In the genomic region with DNA sequence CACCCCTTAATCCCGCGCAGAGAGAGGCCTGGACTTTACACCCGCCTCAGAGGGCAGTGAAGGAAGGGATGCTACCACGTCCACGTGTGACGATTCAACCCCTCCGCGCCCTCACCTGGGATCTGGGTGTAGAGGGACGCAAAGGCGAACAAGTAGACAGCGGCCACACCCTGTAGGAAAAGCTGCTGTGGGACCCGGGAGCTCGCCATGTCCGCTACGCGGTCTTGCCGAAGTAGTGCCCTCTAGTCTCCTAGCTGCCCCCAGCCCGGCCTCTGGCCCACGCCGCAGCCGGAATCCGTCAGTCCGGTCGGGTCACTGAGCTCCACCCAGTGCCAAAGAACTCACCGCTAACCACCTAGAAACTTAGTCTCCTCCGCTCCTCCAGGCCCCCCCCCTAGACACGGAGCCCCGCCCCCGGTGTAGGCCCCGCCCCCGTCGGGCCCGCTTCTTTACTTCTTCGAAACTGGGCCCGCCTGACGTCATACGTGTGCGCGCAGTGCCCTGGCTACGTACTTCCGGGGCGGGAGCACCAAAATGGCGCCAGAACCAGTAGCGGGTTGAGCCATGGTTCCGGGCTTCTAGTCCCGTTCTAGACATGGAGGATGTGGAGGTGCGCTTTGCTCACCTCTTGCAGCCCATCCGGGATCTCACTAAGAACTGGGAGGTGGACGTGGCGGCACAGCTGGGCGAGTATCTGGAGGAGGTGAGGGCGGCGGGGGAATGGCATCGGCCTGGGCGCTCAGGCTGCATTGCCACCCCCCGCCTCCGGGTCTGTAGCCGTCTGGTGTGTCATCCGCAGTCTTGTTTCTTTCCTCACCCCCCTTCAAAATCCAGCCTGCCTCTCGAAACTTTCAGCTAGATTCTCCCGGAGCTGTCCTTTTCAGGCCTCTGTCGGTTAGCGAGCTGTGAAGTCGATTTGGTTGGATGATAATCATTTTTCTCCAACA, we compare ENCODE assay signal across 8 mouse cellular contexts. TPM values are rescaled to one million over a fixed set of nuclear protein-coding genes. Genes with fewer than 3 reads are reported as not detected.
DNase-seq lines count a peak whose midpoint lies in the region; ATAC-seq and TF ChIP-seq lines count a peak whose summit lies in the region.

TSS of gene Lmf2 (minus strand) at position 419 of the 947 bp plus-strand sequence.
TSS of gene Ncaph2 (plus strand) at position 479 of the 947 bp plus-strand sequence.

- peak; percentile 98 for DNase-seq in 416B (ENCODE audit: low read depth)
- peak; percentile 94 to 95 for DNase-seq in heart, adult 9 months (ENCODE audit: low spot score in 2 of 2)
- DNase-seq in monocyte, adult 2 months (ENCODE audit: low read depth in 1 of 2, low spot score in 2 of 2): peak; percentile 88 to 94
- peak; percentile 94 to 96 for DNase-seq in spleen, postnatal 36 days (ENCODE audit: low spot score in 2 of 2)

- no peaks in the 10 kb centered on the region for H3K9me3 ChIP-seq in embryonic facial prominence, embryonic 15.5 days (replicated peaks)
- no peaks in the 10 kb centered on the region for H3K9me3 ChIP-seq in kidney, embryonic 14.5 days (ENCODE audit: control insufficient read depth, low read length)
- H3K9me3 ChIP-seq in limb, embryonic 15.5 days: no peaks in the 10 kb centered on the region

- H3K9ac ChIP-seq in embryonic facial prominence, embryonic 15.5 days: peak within 1 kb of the TSS; percentile 83
- H3K9ac ChIP-seq in kidney, embryonic 14.5 days (ENCODE audit: low read depth, low read length): peak within 1 kb of the TSS; percentile 89
- H3K9ac ChIP-seq in limb, embryonic 15.5 days: peak within 1 kb of the TSS; percentile 86

- WGBS in bone marrow, adult 2 months: under 1% methylated on average over 64 of the region's 64 CpGs
- WGBS in embryonic facial prominence, embryonic 15.5 days: under 1% methylated on average over 64 of the region's 64 CpGs
- WGBS in kidney, embryonic 14.5 days: under 1% methylated on average over 63 of the region's 64 CpGs
- WGBS in limb, embryonic 15.5 days: under 1% methylated on average over 64 of the region's 64 CpGs

- peak; percentile 82 for TF ChIP-seq POLR2A in bone marrow, adult 2 months (IDR thresholded peaks at IDR 0.05; ENCODE audit: borderline replicate concordance, control insufficient read depth, low read depth, low read length)

- H3K4me2 ChIP-seq in embryonic facial prominence, embryonic 15.5 days (replicated peaks): peak within 1 kb of the TSS; percentile 74
- H3K4me2 ChIP-seq in kidney, embryonic 14.5 days (replicated peaks; ENCODE audit: low read depth, low read length): peak within 1 kb of the TSS; percentile 64
- peak within 1 kb of the TSS; percentile 72 for H3K4me2 ChIP-seq in limb, embryonic 15.5 days

- H3K36me3 ChIP-seq in embryonic facial prominence, embryonic 15.5 days: peaks cover 45% of the 10 kb centered on the region
- peaks cover 38% of the 10 kb centered on the region for H3K36me3 ChIP-seq in kidney, embryonic 14.5 days (ENCODE audit: control insufficient read depth, insufficient read depth, low read length)
- H3K36me3 ChIP-seq in limb, embryonic 15.5 days: peaks cover 39% of the 10 kb centered on the region

- peak within 1 kb of the TSS; percentile 71 for H3K27ac ChIP-seq in bone marrow, adult 2 months (ENCODE audit: control insufficient read depth, insufficient read depth, low read depth, low read length, poor library complexity)
- H3K27ac ChIP-seq in embryonic facial prominence, embryonic 15.5 days (replicated peaks): peak within 1 kb of the TSS; percentile 94
- H3K27ac ChIP-seq in kidney, embryonic 14.5 days (ENCODE audit: low read depth, low read length): peak within 1 kb of the TSS; percentile 85
- peak within 1 kb of the TSS; percentile 95 for H3K27ac ChIP-seq in limb, embryonic 15.5 days

- H3K4me3 ChIP-seq in bone marrow, adult 2 months (replicated peaks; ENCODE audit: control insufficient read depth, low read depth, low read length): peak within 1 kb of the TSS; percentile 88
- peak within 1 kb of the TSS; percentile 91 for H3K4me3 ChIP-seq in embryonic facial prominence, embryonic 15.5 days (replicated peaks)
- peak within 1 kb of the TSS; percentile 74 for H3K4me3 ChIP-seq in kidney, embryonic 14.5 days (ENCODE audit: low read length)
- peak within 1 kb of the TSS; percentile 80 for H3K4me3 ChIP-seq in limb, embryonic 15.5 days

- TF ChIP-seq CTCF in bone marrow, adult 2 months (IDR thresholded peaks at IDR 0.05; ENCODE audit: control insufficient read depth, insufficient read depth, low read length): no peak

- no peaks in the 10 kb centered on the region for H3K4me1 ChIP-seq in bone marrow, adult 2 months (ENCODE audit: control insufficient read depth, insufficient read depth, low read length)
- peaks cover 26% of the 10 kb centered on the region for H3K4me1 ChIP-seq in embryonic facial prominence, embryonic 15.5 days
- peaks cover 16% of the 10 kb centered on the region for H3K4me1 ChIP-seq in kidney, embryonic 14.5 days (ENCODE audit: control insufficient read depth, insufficient read depth, low read length)
- peaks cover 30% of the 10 kb centered on the region for H3K4me1 ChIP-seq in limb, embryonic 15.5 days

- ATAC-seq in embryonic facial prominence, embryonic 15.5 days (ENCODE audit: insufficient number of reproducible peaks, low FRiP score, low TSS enrichment, low read depth): peak; percentile 90
- peak; percentile 90 for ATAC-seq in kidney, embryonic 14.5 days (ENCODE audit: low FRiP score, low TSS enrichment)
- ATAC-seq in limb, embryonic 15.5 days (ENCODE audit: insufficient number of reproducible peaks, low FRiP score, low TSS enrichment, low read depth): peak; percentile 90

- H3K27me3 ChIP-seq in embryonic facial prominence, embryonic 15.5 days: no peaks in the 10 kb centered on the region
- no peaks in the 10 kb centered on the region for H3K27me3 ChIP-seq in kidney, embryonic 14.5 days (ENCODE audit: control insufficient read depth, insufficient read depth, low read length)
- no peaks in the 10 kb centered on the region for H3K27me3 ChIP-seq in limb, embryonic 15.5 days

RNA-seq across cellular contexts. Expression of gene Lmf2, which starts in this region (rescaled TPM):
- 16.7 and 42.0 TPM in 2 replicates for polyA plus RNA-seq in bone marrow, adult 2 months (2011; ENCODE audit: insufficient read depth, insufficient read length, low replicate concordance, missing spikeins)
- 73.0 and 79.9 TPM in 2 replicates for polyA plus RNA-seq in embryonic facial prominence, embryonic 15.5 days (2015; fragmentation: Nextera tagmentation; extraction: Ambion mirVana)
- 28.0 and 48.1 TPM in 2 replicates for polyA plus RNA-seq in kidney, embryonic 14.5 days (2014; fragmentation: Nextera tagmentation; extraction: Ambion mirVana)
- 67.8 and 77.2 TPM in 2 replicates for polyA plus RNA-seq in limb, embryonic 15.5 days (2015; fragmentation: Nextera tagmentation; extraction: Ambion mirVana)

RNA-seq across cellular contexts. Expression of gene Ncaph2, which starts in this region (rescaled TPM):
- 144 and 191 TPM in 2 replicates for polyA plus RNA-seq in bone marrow, adult 2 months (2011; ENCODE audit: insufficient read depth, insufficient read length, low replicate concordance, missing spikeins)
- 150 and 160 TPM in 2 replicates for polyA plus RNA-seq in embryonic facial prominence, embryonic 15.5 days (2015; fragmentation: Nextera tagmentation; extraction: Ambion mirVana)
- 130 and 151 TPM in 2 replicates for polyA plus RNA-seq in kidney, embryonic 14.5 days (2014; fragmentation: Nextera tagmentation; extraction: Ambion mirVana)
- 151 and 161 TPM in 2 replicates for polyA plus RNA-seq in limb, embryonic 15.5 days (2015; fragmentation: Nextera tagmentation; extraction: Ambion mirVana)

Comparison
In these comparisons a context has a peak if more than half of its experiments do, and no peak if none do; other contexts are left out.
1. Peak in every context shown above with its lines: DNase-seq, ATAC-seq, H3K4me3 ChIP-seq and H3K27ac ChIP-seq.